Mouse (Mus musculus): ENCODE results near the gene Gpank1.

Gpank1 gene

DNA sequence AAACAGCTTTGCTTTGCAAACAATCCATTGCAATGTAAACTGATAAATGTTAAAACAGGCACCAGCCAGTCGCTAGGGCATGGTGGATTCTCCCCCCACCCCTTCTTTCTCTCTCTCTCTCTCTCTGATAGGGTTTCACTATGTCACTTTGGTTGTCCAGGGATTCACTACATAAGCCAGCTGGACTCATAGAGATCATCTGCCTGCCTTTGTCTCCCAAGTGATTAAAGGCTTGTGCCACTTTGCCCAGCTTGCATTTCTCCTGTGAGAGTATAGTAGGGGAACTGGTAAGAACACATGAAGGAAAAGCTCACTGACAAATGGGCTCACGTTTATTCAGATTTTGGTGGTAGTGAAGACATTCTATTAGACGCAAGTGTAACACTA lies 10.9 kb downstream of the Gpank1 start:
- DNase-seq = no peak

DNA sequence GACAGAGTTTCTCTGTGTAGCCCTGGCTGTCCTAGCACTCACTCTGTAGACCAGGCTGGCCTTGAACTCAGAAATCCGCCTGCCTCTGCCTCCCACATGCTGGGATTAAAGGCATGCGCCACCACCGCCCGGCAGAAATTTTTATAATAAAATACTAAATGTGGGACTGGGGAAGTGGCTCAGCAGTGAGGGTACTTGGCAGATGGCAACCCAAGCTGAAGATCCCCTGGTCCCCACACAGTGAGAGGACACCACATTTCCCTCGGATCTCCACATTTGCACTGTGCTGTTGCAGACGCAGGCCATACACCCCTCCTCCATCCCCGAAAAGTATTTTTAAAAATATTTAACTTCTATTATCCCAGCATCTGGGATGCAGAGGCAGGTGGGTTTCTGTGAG lies 12.3 kb downstream of the Gpank1 start:
- no peak for DNase-seq

GRCm38 (mm10) chr17:35134801-35135590 lies 13.7 kb downstream of the Gpank1 start, which contains the start of gene Bag6:
Bag6 (plus strand) TSS chr17:35135178.
- peak; percentile 94 to 97 for DNase-seq

GRCm38 (mm10) chr17:35135591-35136320 lies 14.5 kb downstream of the Gpank1 start:
- DNase-seq = peak in 1 of 2 experiments; percentile 57

GRCm38 (mm10) chr17:35139269-35139668 lies 18.0 kb downstream of the Gpank1 start:
- DNase-seq = no peak

DNA sequence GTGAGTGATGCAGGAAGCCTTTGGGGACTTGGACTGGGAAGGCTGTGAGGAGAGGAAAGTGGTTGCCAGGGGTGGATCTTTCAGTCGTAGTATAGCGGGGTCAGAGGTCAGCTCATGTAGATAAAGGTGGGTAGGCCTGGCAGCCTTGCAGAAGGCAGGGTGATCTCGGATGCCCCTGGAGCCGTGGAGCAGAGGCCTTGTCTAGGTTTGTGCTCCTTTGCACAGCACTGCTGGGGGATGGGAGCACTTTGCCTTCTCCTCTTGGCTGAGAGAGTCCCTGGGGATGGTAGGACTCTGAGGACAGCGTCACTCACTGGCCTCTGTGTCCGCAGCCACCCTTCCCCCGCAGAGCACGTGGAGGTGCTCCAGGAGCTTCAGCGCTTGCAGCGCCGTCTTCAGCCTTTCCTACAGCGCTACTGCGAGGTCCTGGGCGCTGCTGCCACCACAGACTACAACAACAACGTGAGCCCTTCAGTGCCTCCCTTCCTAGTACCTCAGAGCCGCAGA lies 19.3 kb downstream of the Gpank1 start:
- no peak for DNase-seq

DNA sequence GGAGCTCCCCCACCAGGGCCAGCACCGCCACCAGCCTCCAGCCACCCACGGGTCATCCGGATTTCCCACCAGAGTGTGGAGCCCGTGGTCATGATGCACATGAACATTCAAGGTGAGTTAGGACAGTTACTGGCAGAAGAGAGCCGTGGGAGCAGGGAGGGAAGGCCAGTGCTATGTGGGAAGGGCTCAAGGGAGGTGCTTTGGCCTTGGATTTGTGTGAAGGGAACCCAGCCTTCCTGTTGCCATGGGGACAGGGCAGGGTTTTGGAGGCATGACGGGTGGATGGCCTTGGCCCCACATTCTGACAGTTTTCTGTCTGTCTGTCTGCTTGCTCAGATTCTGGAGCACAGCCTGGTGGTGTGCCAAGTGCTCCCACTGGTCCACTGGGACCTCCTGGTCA lies 20.7 kb downstream of the Gpank1 start:
- no peak for DNase-seq

DNA sequence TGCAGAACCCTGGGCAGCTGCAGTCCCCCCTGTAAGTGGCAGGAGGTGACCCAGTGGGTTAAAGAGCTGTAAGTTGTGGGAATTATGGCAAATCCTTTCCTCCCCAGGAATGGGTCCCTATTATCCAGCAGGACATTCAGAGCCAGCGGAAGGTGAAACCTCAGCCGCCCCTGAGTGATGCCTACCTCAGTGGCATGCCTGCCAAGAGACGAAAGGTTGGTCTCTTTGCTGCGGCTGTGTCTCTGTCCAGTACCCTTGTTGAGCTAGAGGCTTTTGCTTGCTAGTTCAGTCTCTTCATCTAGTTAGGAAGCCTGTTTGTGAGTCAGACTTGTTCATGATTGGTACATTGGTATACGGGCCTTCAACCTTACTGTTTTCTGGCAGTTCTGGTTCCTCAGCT lies 24.9 kb downstream of the Gpank1 start:
- no peak for DNase-seq

DNA sequence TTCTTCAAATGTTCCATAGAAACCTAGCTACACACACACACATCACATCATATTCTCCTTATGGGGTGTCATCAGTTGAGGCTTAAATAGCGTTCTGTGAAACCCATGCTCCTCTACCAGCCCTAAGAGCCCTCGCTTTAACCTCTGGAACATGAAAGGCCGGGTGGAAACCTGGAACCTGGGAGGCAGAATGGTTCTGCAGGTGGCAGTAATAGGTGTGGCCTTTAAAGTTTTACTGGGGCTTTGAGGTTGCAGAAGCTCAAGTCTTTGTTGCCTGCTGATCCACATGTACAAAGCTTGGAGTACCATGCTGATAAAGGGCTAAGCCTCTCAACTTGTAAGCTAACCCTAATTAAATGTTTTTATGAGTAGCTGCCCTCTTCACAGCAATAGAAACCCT lies 26.1 kb downstream of the Gpank1 start:
- DNase-seq = no peak

GRCm38 (mm10) chr17:35147922-35148639 lies 26.8 kb downstream of the Gpank1 start:
- no peak for DNase-seq

DNA sequence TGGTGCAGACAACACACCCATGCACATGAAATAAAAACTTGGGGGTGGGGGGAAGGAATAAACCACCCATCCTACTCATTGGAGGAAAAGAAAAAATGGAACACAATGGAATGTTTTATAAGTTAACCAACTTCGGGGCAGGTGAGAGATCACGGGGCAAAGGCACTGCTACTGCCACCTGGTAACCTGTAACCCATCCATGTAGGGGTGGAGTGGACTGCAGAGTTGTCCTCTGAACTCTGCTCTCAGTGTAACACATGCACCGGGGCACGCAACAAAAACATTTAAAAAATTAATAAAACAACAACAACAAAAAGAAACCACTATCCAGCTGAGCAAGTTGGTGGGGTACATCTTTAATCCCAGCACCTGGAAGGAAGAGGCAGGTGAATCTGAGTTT lies 30.9 kb downstream of the Gpank1 start:
- peak; percentile 44 to 50 for DNase-seq

DNA sequence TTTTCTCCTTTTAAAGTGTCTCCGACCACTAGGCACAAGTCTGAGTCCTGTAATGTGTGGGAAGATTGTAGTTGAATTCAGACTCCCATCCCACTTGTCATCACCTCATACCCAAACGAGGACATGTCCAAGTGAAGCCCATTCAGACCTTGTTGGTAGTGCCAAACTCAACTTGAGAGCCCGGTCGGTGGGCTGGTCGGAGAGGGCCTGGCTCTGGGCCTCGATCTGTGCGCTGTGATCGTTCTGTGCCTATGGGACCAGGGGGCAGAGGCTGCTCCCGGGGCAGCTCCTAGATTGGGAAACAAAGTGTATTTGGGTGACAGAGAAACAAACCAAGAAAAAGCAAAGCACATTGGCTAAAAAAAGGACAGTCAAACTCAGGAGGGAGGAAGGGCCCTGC lies 31.8 kb downstream of the Gpank1 start:
- DNase-seq = no peak

GRCm38 (mm10) chr17:35153931-35154330 lies 32.7 kb downstream of the Gpank1 start:
- no peak for DNase-seq

DNA sequence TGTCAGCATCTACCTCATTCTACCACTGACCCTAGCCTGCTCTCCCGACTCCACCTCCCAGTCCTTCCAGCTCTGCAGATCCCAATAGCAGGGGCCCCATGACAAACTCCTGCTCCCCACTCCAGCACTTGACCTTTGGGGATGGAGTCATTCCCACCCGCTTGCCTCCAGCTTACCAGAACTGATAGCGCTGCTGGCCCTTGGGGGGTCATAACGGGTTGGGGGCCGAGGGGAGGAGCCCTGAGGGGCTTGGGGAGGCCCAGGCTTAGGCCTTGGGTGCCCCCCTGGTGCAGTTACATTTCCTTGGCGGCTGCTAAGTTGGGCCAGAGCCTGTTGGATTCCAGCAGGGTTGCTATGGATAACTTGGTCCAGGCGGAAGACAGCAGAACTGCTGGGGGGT lies 33.4 kb downstream of the Gpank1 start:
- DNase-seq = no peak

DNA sequence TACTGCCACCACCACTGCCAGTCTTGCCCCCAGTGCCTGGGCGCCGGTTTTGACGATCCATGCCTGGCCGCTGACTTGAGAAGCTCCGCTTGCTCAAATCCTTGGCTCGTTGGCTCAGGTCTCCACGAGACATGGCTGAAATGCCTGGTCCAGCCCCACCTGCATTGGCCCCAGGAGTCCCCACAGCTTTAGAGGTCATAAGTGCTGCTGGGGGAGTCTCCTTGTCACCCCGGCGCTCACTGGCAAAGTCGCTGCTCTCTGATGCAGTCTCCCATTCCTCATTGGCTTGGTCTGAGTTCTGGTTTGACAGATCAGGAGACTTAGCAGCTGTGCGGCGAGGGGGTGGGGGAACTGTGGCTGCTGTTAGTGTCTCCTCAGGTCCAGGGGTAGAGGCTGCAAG lies 34.2 kb downstream of the Gpank1 start:
- no peak for DNase-seq

DNA sequence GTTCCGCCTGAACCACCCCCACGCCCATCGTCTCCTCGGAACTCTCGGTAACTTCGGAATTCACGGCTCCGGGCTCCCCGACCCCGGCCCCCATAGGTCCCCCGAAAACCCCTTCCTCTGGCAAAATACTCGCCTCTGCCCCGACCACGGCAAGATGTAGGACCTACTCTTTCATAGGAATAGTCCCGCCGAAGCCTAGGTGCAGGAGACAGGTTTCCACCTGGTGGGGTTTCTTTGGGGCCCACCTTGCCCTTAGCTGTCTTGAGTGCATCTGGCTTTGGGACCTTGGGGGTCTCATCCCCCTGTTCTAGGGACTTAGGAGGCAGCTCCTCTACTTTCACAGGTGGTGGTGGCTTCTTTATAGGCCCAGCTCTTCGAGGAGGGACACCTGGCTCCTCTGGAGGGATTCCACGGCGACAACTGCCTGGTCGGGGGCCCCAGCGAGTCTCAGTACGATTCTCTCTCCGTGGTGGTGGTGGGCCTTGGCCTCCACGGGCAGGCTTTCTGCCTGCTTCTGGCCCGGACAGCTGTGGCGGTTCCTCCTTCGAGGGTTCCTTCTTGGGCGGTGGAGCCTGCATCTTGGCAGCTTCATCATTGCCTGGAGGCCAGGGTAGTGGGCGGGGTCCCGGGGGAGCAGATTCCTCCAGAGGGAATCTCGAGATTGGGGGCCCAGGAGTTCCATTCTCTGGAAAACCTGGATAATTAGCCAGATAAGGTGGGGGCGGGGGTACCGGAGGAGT lies 35.4 kb downstream of the Gpank1 start:
- DNase-seq = no peak

DNA sequence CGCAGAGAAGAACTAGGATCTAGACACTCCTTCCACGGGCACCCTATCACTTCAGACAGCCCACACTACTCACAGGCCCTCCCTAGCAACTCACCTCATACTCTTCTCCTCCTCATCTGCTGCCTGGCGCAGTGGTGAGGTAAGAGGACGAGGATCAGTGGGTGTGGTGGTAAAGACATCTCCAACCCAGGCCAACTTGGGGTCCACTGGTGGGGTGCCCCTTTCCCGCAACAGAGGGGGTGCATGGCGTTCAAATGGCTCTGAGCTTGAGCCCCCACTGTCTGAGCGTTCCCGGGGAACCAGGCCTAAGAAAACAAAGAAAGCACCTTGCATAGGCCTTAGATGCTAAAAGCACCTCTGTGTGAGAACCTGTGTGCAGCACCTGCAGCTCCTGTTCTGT lies 36.0 kb downstream of the Gpank1 start:
- no peak for DNase-seq

DNA sequence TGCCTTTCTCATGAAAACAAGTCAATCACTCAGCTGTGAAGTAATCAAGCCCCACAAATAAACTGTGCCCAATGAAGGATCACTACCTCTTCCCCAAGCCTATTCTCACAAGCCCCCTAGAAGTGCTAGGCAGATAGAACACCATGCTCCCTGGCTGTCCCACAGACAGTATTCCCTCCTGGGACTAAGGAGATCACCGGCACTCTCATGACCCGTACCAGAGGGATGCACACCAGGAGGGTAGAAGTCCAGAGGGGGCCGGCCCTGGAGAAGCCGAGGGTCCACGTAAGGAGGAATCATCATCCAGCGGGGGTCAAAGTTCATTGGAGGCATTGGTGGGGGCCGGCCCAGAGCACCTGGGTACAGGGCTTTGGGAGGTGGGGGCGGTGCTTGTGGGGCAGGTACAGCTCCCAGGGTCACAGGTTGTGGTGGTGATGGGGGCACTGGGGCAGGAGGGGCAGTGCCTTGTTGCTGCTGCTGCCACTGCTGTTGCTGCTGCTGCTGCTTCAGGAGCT lies 36.5 kb downstream of the Gpank1 start:
- DNase-seq = no peak

GRCm38 (mm10) chr17:35158850-35159593 lies 37.8 kb downstream of the Gpank1 start:
- no peak for DNase-seq

- DNase-seq = no peak
These were observed 38.4 kb downstream of the Gpank1 start for GRCm38 (mm10) chr17:35159638-35160037.

DNA sequence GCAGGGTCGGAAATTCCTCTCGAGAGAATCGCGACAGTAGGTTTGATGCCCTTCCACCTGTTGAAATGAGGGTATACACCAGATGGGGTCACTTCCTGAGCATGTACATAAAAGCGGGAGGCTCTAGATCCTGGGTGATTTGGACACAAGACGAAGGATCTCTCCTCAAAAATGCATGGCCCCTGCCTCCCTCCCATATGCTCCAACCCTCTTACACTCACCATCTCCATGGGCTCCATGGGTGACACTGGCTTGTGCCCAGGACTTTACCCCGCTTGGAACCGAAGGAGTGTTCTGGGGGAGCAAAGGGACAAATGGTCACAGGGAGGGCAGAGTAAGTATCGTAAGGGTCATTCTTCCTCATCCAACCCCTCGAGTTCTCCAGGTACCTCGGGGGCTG lies 40.2 kb downstream of the Gpank1 start:
- no peak for DNase-seq

DNA sequence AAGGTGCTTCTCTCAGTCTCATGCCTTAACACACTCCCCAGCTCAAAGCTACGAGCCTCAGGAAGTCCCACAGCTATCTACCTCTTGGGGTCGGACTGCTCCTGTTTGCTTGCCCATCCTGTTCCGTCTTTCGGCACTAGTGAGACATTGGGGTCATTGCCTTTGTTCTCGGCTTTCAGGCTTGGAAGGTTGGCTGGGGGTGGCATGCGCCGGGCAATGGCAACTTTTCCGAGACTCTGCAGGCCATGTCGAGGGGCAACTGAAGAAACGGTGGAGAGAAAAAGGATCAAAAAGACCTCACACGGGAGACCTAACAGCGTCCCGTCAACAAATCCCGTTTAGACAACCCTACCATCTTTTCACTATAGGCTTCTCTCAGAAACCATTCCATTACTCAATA lies 40.9 kb downstream of the Gpank1 start:
- DNase-seq = no peak

Data from kidney, postnatal 36 days (tissue).